Mouse (Mus musculus) lung, adult 2 months (tissue): ENCODE measurements at regions not wholly inside any gene's neighbourhood (a gene's known extent, or its start where the extent isn't known, plus 50 kb on each side); places are given as distances from the start of the nearest gene placed in this dataset.

Experiments used
- CTCF ChIP-seq: fragments of 200-500 bp; IDR thresholded peaks from 2 replicates; pipeline ENCODE4 v1.5.1; 2011; ENCODE audit warnings: mild to moderate bottlenecking, low read length, control low read depth; ENCODE audit not compliant: insufficient read depth
- POLR2A ChIP-seq: fragments of 200-500 bp; IDR thresholded peaks from 2 replicates; pipeline ENCODE4 v1.6.1; 2011; ENCODE audit warnings: low read depth, mild to moderate bottlenecking, control low read depth, low read length, borderline replicate concordance; ENCODE audit errors: extremely low read depth

DNA sequence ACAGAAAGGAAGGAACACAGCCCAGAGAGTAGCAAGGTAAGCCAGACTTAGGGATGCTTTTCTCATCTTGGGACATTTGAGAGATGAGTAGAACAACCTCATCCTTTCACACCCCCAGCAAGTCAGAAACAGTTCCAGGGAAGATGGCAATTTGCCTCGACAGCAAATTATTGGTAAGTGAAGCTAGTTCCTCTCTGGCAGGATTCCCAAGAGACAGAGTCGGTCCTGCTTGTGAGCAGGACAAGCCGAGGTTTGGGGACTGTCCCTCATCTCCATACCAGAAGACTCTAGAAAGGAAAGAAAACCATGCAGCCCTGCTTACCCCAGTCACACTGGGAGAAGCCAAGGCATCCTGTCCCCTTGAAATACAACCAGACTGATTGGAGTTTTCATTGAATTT lies 497.5 kb upstream of the Nrp1 start:
- TF ChIP-seq CTCF = no peak
- no peak for TF ChIP-seq POLR2A
